Comparison of ENCODE assay signal across 13 mouse cellular contexts in the genomic region with DNA sequence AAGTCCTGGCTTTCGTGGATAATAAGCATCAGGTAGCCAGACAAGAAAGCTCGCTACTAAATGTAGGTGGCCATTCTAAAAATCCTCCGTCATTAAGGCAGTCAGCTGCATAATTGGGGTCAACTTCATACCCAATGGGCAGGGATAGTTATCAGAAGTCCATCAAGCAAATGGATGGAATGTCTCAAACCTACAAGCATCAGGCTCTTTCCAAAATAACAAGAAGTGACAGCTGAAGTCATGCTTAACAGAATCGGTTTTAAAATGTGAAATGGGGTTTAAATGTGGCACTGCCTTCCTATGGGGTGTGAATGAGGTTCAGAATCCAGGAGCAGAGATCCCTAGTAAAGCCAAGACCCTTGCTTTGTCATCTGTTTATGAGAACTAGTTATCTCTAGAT.
"Had no signal": no experiment of that assay in that cellular context is flagged by ENCODE, and none has a peak within 500 bp of the region (broad histone marks: within the 10 kb centered on the region; RNA-seq: fewer than 3 reads in every experiment).

No protein-coding gene starts in this region.

- H3K27ac ChIP-seq: liver, embryonic 13.5 days; macrophage; midbrain, embryonic 12.5 days; neural tube, embryonic 12.5 days; stomach, embryonic 15.5 days had no signal

- H3K4me1 ChIP-seq: liver, embryonic 13.5 days; midbrain, embryonic 12.5 days; stomach, embryonic 15.5 days had no signal

- H3K9ac ChIP-seq: liver, embryonic 13.5 days; lung, embryonic 14.5 days; midbrain, embryonic 12.5 days; neural tube, embryonic 12.5 days; stomach, embryonic 15.5 days had no signal

- H3K36me3 ChIP-seq: liver, embryonic 13.5 days; midbrain, embryonic 12.5 days; neural tube, embryonic 12.5 days; stomach, embryonic 15.5 days had no signal

- ATAC-seq: intestine, embryonic 16.5 days had no signal

- DNase-seq: kidney, adult 18-20 months; kidney, adult 9 months; kidney, postnatal 4 days; liver, embryonic 13.5 days; spleen, adult 18-20 months; thymus, postnatal 25 days had no signal

- H3K4me3 ChIP-seq: left cerebral cortex, adult 2 months; liver, embryonic 13.5 days; midbrain, embryonic 12.5 days; neural tube, embryonic 12.5 days; stomach, embryonic 15.5 days had no signal

- H3K27me3 ChIP-seq: liver, embryonic 13.5 days; midbrain, embryonic 12.5 days; neural tube, embryonic 12.5 days; stomach, embryonic 15.5 days had no signal

- H3K4me2 ChIP-seq: liver, embryonic 13.5 days; lung, embryonic 14.5 days; midbrain, embryonic 12.5 days; neural tube, embryonic 12.5 days; stomach, embryonic 15.5 days had no signal

- H3K9me3 ChIP-seq: liver, embryonic 13.5 days; midbrain, embryonic 12.5 days; neural tube, embryonic 12.5 days; stomach, embryonic 15.5 days had no signal
